Mouse (Mus musculus): Measurements from ENCODE around the gene Cacna1c.

Gene Cacna1c

GRCm38 (mm10) chr6:119095081-119095480 lies 101.1 kb downstream of the Cacna1c start:
- no peak for DNase-seq (ENCODE audit: low spot score)

GRCm38 (mm10) chr6:119089173-119089572 lies 107.0 kb downstream of the Cacna1c start:
- peak; percentile 59 for DNase-seq (ENCODE audit: low spot score)

- no peak for DNase-seq (ENCODE audit: low spot score)
Measured at GRCm38 (mm10) chr6:119088381-119088780, 107.8 kb downstream of the Cacna1c start.

- DNase-seq (ENCODE audit: low spot score) = no peak
Measured at GRCm38 (mm10) chr6:119087919-119088318, 108.3 kb downstream of the Cacna1c start.

- no peak for DNase-seq (ENCODE audit: low spot score)
Measured at GRCm38 (mm10) chr6:119085789-119086188, 110.4 kb downstream of the Cacna1c start.

- no peak for DNase-seq (ENCODE audit: low spot score)
Measured at GRCm38 (mm10) chr6:119084532-119084931, 111.7 kb downstream of the Cacna1c start.

GRCm38 (mm10) chr6:119083559-119083958 lies 112.7 kb downstream of the Cacna1c start:
- no peak for DNase-seq (ENCODE audit: low spot score)

- no peak for DNase-seq (ENCODE audit: low spot score)
Measured at GRCm38 (mm10) chr6:119082662-119083061, 113.6 kb downstream of the Cacna1c start.

GRCm38 (mm10) chr6:119081650-119082049 lies 114.6 kb downstream of the Cacna1c start:
- no peak for DNase-seq (ENCODE audit: low spot score)

GRCm38 (mm10) chr6:119079626-119080025 lies 116.6 kb downstream of the Cacna1c start:
- no peak for DNase-seq (ENCODE audit: low spot score)

GRCm38 (mm10) chr6:119078912-119079311 lies 117.3 kb downstream of the Cacna1c start:
- no peak for DNase-seq (ENCODE audit: low spot score)

GRCm38 (mm10) chr6:119077231-119077630 lies 119.0 kb downstream of the Cacna1c start:
- no peak for DNase-seq (ENCODE audit: low spot score)

- no peak for DNase-seq (ENCODE audit: low spot score)
Measured at GRCm38 (mm10) chr6:119073419-119074071, 122.7 kb downstream of the Cacna1c start.

GRCm38 (mm10) chr6:119072772-119073171 lies 123.4 kb downstream of the Cacna1c start:
- no peak for DNase-seq (ENCODE audit: low spot score)

- DNase-seq (ENCODE audit: low spot score) = no peak
Measured at GRCm38 (mm10) chr6:119070771-119071170, 125.4 kb downstream of the Cacna1c start.

- no peak for DNase-seq (ENCODE audit: low spot score)
Measured at GRCm38 (mm10) chr6:119070351-119070750, 125.9 kb downstream of the Cacna1c start.

- no peak for DNase-seq (ENCODE audit: low spot score)
Measured at GRCm38 (mm10) chr6:119069145-119069544, 127.1 kb downstream of the Cacna1c start.

- DNase-seq (ENCODE audit: low spot score) = no peak
Measured at GRCm38 (mm10) chr6:119068650-119069049, 127.6 kb downstream of the Cacna1c start.

- DNase-seq (ENCODE audit: low spot score) = no peak
Measured at GRCm38 (mm10) chr6:119064961-119065360, 131.3 kb downstream of the Cacna1c start.

- no peak for DNase-seq (ENCODE audit: low spot score)
Measured at GRCm38 (mm10) chr6:119064430-119064829, 131.8 kb downstream of the Cacna1c start.

- no peak for DNase-seq (ENCODE audit: low spot score)
Measured at GRCm38 (mm10) chr6:119062695-119063094, 133.5 kb downstream of the Cacna1c start.

GRCm38 (mm10) chr6:119058896-119059295 lies 137.3 kb downstream of the Cacna1c start:
- no peak for DNase-seq (ENCODE audit: low spot score)

- no peak for DNase-seq (ENCODE audit: low spot score)
Measured at GRCm38 (mm10) chr6:119058461-119058860, 137.8 kb downstream of the Cacna1c start.

- DNase-seq (ENCODE audit: low spot score) = peak; percentile 12
Measured at GRCm38 (mm10) chr6:119057076-119057479, 139.1 kb downstream of the Cacna1c start.

All from urinary bladder, postnatal 14 days (tissue).